Mouse (Mus musculus) heart, embryonic 15.5 days (tissue): ENCODE results near the gene Pdlim4. TPM values are rescaled to one million over a fixed set of nuclear protein-coding genes. Genes with fewer than 3 reads are reported as not detected.
A peak's percentile ranks its signal among the peaks of the same experiment; 100 is the strongest.

Source experiments
- ATAC-seq: fragments of 200-750 bp; cut with Nextera tagmentation; replicated peaks from 2 replicates; pipeline ENCODE4 v1.8.0; 2017; ENCODE audit warnings: low read depth, moderate TSS enrichment; ENCODE audit not compliant: insufficient number of reproducible peaks, insufficient read depth, low FRiP score
- H3K27ac ChIP-seq: fragments of 300-500 bp; sonication (generic); 2 replicates; pipeline ENCODE4 v1.5.1; 2015; ENCODE audit warnings: mild to moderate bottlenecking, inconsistent platforms
- H3K27me3 ChIP-seq: fragments of 300-500 bp; sonication (generic); 2 replicates; pipeline ENCODE4 v1.6.1; 2015; ENCODE audit warnings: inconsistent platforms
- H3K36me3 ChIP-seq: fragments of 300-500 bp; sonication (generic); 2 replicates; pipeline ENCODE4 v1.6.1; 2015; ENCODE audit warnings: mild to moderate bottlenecking, inconsistent platforms
- H3K4me1 ChIP-seq: fragments of 300-500 bp; sonication (generic); replicated peaks from 2 replicates; pipeline ENCODE4 v1.6.1; 2015; ENCODE audit warnings: inconsistent platforms
- H3K4me2 ChIP-seq: fragments of 300-500 bp; sonication (generic); 2 replicates; pipeline ENCODE4 v1.6.1; 2015; ENCODE audit warnings: inconsistent platforms, mild to moderate bottlenecking, moderate library complexity
- H3K4me3 ChIP-seq: fragments of 300-500 bp; sonication (generic); 2 replicates; pipeline ENCODE4 v1.5.1; 2015; ENCODE audit warnings: mild to moderate bottlenecking, inconsistent platforms
- H3K9ac ChIP-seq: fragments of 300-500 bp; sonication (generic); 2 replicates; pipeline ENCODE4 v1.6.1; 2015; ENCODE audit warnings: mild to moderate bottlenecking, inconsistent platforms
- H3K9me3 ChIP-seq: fragments of 300-500 bp; sonication (generic); replicated peaks from 2 replicates; pipeline ENCODE4 v1.6.1; 2016; ENCODE audit warnings: inconsistent platforms
- WGBS: fragments of 180-500 bp; shearing (Covaris S2); methylation state at CpG from one replicate; pipeline ENCODE4 v1.1.7; 2015; ENCODE audit warnings: mixed read lengths; 5-methylcytosine and 5-hydroxymethylcytosine counted together
- polyA plus RNA-seq: library from polyadenylated mRNA; unstranded; fragments of >200 nt; fragmentation: Nextera tagmentation; extraction: Ambion mirVana; gene quantifications from 2 replicates; pipeline ENCODE4 v1.2.1, GENCODE M21; 2015

The Pdlim4 gene
- polyA plus RNA-seq, 1 experiment from 2014 or later: 11.4 TPM

- Histone ChIP-seq H3K9ac (no peak overlapping the region), H3K4me3 (no peak overlapping the region), H3K4me2 (no peak overlapping the region), H3K36me3 (no peaks in the 10 kb centered on the region), H3K27ac (no peak overlapping the region), H3K9me3 (no peaks in the 10 kb centered on the region), H3K27me3 (peaks cover 46% of the 10 kb centered on the region), H3K4me1 (peaks cover 44% of the 10 kb centered on the region)
- no peak for ATAC-seq
- WGBS: 77% methylated on average over 5 of the region's 5 CpGs
Measured at GRCm38 (mm10) chr11:54071726-54072445, 3.1 kb upstream of the Pdlim4 start.

- no peaks in the 10 kb centered on the region for H3K9me3 ChIP-seq
- peak overlapping the region; percentile 83 for H3K4me2 ChIP-seq
- ATAC-seq: no peak
- peaks cover 61% of the 10 kb centered on the region for H3K27me3 ChIP-seq
- peak overlapping the region; percentile 53; the same call in 1 of the 2 replicates for H3K9ac ChIP-seq
- H3K4me3 ChIP-seq: peak overlapping the region; percentile 54
- H3K4me1 ChIP-seq: peaks cover 70% of the 10 kb centered on the region
- H3K27ac ChIP-seq: no peak overlapping the region
- no peaks in the 10 kb centered on the region for H3K36me3 ChIP-seq
- 35% methylated on average over 4 of the region's 4 CpGs for WGBS
Measured at GRCm38 (mm10) chr11:54067996-54068519, 756 bp downstream of the Pdlim4 start.

DNA sequence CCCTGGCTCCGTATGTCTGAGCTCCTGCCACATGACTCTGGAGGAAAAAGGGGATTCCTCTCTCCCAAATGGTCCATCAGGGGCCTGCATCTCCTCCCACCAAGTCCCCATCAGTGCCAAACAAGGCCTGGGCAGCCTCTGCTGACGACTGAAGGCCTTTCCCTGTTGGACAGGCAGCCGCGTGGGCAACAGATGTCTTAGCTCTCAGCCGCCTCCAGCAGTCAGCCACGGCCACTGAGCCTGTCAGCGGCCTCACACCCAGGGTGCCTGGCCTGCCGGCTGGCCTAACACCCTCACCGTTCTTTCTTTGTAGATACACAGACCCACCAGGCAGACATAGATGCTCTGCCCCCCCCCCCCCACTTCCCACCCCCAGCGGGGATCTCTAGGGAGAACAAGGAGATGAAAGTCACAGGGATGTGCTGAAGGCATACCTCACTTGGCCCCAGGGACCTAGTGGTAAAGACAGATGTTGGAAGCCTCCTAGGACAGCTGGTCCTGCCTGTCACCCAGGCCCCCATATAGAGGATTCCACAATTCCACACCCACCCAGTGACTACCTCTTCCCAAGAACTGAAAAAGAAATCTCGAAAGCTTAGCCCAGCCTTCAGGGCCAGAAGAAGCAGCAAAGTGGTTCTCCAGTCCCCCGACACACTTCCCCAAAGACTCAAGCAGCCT is 1.4 kb downstream of the Pdlim4 start:
- Histone ChIP-seq H3K9me3 (no peaks in the 10 kb centered on the region), H3K4me2 (peak overlapping the region; percentile 83), H3K4me3 (peak overlapping the region; percentile 54; the same call in 1 of the 2 replicates), H3K4me1 (peaks cover 70% of the 10 kb centered on the region), H3K27ac (no peak overlapping the region), H3K36me3 (no peaks in the 10 kb centered on the region), H3K27me3 (peaks cover 61% of the 10 kb centered on the region), H3K9ac (0 out of 2 replicates have a peak overlapping the region, but pooled peaks have one; percentile 0)
- 37% methylated on average over 12 of the region's 12 CpGs for WGBS
- no peak for ATAC-seq

DNA sequence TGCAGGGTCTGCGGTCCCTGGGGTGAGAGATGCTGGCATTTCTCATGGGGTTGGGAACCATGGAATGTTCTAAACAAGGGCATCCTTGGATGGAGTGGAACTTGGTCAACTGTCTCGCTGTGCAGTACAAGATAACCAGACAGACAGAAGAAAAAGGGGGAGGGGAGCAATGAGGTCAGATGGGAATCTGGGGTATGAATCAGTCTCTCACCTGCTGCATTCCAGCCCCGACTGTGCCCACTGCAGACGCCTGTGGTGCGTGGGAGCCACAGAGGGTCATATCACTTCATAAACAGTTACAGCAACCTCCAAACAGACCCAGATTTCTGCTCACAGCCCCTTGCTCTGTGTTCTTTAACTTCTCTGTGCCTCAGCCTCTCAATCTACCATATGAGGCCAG is 2.4 kb downstream of the Pdlim4 start:
- H3K4me1 ChIP-seq: peaks cover 69% of the 10 kb centered on the region
- no peak for ATAC-seq
- H3K27me3 ChIP-seq: peaks cover 61% of the 10 kb centered on the region
- H3K4me2 ChIP-seq: peak overlapping the region; percentile 83; the same call in 1 of the 2 replicates
- H3K9ac ChIP-seq: no peak overlapping the region
- no peak overlapping the region for H3K4me3 ChIP-seq
- H3K36me3 ChIP-seq: no peaks in the 10 kb centered on the region
- WGBS: 68% methylated on average over 5 of the region's 5 CpGs
- H3K27ac ChIP-seq: no peak overlapping the region
- no peaks in the 10 kb centered on the region for H3K9me3 ChIP-seq

- no peak overlapping the region for H3K27ac ChIP-seq
- no peaks in the 10 kb centered on the region for H3K36me3 ChIP-seq
- H3K9ac ChIP-seq: no peak overlapping the region
- H3K4me2 ChIP-seq: no peak overlapping the region
- ATAC-seq: no peak
- peaks cover 59% of the 10 kb centered on the region for H3K27me3 ChIP-seq
- 75% methylated on average over 4 of the region's 4 CpGs for WGBS
- no peak overlapping the region for H3K4me3 ChIP-seq
- H3K4me1 ChIP-seq: peaks cover 70% of the 10 kb centered on the region
- no peaks in the 10 kb centered on the region for H3K9me3 ChIP-seq
Measured at GRCm38 (mm10) chr11:54065915-54066178, 3.0 kb downstream of the Pdlim4 start.

DNA sequence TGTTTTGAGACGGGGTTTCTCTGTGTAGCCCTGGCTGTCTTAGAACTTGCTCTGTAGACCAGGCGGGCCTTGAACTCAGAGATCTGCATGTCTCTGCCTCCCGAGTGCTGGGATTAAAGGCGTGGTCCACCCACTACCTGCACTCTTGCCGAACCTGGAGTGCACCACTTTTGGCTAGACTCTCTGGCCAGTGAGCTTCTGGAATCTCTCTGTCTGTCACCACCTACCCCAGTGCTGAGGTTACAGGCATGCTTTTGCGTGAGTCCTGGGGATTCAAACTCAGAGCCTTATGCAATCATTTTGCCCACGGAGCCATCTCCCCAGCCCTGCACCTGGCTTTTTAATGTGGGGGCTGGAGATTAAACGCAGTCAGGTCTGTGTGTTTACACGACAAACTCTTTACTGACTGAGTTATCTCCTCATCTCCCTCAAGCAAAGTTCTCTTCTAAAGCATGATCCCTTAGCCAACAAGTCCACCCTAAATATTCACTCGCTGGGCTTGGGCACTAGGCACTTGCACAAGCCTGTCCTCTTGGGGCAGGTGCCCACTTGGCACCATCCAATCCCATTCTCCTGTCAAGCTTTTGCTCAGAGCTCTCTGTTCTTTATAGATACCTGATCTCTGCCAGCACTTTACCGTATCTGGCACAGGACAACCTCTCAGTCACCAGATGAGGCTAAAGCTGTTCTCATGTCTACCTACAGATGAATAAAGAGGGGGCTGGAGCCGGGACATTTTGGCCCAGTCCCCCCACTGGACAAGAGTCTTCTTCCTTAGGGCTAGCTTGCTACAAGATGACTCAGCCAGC is 3.5 kb downstream of the Pdlim4 start:
- Histone ChIP-seq H3K27ac (no peak overlapping the region), H3K4me1 (peaks cover 75% of the 10 kb centered on the region), H3K36me3 (no peaks in the 10 kb centered on the region), H3K9me3 (no peaks in the 10 kb centered on the region), H3K4me3 (no peak overlapping the region), H3K27me3 (peaks cover 54% of the 10 kb centered on the region), H3K9ac (no peak overlapping the region), H3K4me2 (no peak overlapping the region)
- no peak for ATAC-seq
- WGBS: 73% methylated on average over 12 of the region's 12 CpGs

DNA sequence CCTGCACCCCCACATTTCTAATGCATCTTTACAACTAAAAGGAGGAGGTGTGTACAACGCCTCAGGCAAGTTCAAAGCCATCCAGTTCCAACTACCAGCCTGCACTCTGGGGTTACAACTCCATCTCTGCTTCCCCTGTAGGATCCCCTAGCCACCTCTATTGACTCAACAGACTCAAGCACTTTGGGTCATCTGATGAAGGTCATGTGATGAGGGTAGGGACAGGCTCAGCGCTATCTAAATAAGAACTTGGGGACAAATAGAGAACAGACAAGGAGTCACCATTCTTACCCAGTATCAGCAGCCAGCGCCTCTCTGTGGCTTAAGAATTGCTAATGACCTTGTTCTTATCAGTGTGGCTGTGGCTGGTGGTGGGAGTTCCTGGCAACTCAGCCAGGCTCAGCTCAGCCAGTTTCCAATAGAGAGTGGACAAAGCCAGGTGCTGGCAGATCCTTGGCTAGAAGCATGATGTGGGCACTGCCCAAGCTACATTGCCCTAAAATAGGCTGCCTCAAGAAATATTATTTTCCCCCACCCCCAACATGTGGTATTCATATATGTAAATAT is 4.3 kb downstream of the Pdlim4 start:
- Histone ChIP-seq H3K27me3 (peaks cover 51% of the 10 kb centered on the region), H3K9me3 (no peaks in the 10 kb centered on the region), H3K4me2 (no peak overlapping the region), H3K36me3 (no peaks in the 10 kb centered on the region), H3K9ac (no peak overlapping the region), H3K4me1 (peaks cover 83% of the 10 kb centered on the region), H3K27ac (peak overlapping the region; percentile 23; the same call in 1 of the 2 replicates), H3K4me3 (no peak overlapping the region)
- ATAC-seq: no peak
- 48% methylated on average over 3 of the region's 3 CpGs for WGBS

DNA sequence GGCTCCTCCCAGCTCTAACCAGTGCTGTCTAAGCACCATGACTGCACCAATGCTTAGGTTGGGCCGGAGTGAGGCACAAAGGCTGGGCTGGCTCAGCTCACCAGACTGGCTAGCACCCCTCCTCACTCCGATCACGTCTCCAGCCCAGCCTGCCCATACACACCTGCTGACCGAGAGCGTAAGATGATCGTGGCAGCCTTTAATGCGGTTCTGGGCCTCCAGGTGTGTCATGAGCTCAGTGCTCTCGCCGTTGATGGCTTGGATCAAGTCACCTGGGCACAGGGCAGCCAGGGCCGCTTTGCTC is 5.4 kb downstream of the Pdlim4 start:
- H3K9me3 ChIP-seq: no peaks in the 10 kb centered on the region
- H3K36me3 ChIP-seq: no peaks in the 10 kb centered on the region
- no peak overlapping the region for H3K27ac ChIP-seq
- no peak overlapping the region for H3K4me3 ChIP-seq
- H3K4me1 ChIP-seq: peaks cover 86% of the 10 kb centered on the region
- H3K27me3 ChIP-seq: peaks cover 47% of the 10 kb centered on the region
- no peak overlapping the region for H3K9ac ChIP-seq
- 87% methylated on average over 10 of the region's 10 CpGs for WGBS
- H3K4me2 ChIP-seq: no peak overlapping the region
- ATAC-seq: no peak

DNA sequence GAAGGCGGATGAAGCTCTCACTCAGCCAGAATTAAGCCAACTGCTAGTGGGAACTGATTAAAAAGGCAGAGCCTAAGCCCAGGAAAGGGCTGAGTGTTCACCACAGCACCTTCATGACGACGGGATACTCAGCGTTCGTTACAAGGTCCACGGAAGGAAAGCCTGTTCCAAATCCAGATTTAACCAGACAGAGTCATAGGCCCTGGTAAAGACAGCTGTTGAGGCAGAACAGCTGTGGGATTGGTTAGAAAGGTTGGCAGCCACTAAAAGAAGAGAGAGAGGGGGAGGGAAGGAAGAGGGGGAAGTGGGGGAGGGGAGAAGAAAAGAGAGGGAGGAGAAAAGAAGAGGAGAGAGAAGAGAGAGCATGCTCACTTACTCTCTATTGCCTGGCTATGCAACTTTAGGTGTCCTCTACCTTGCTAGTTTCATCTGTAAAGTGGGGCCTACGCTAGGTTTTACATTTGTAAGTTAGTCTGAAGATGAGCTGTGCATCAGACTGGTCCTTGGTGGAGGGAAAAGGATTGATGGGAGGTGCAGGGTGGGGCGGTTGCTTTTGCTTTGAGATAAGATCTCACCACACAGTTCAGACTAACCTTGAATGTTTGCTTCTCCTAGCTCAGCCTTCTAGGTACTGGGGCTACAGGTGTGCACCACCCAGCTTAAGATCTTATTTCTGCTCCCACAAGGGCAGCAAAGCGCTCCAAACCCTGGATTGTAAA is 5.9 kb downstream of the Pdlim4 start:
- H3K27me3 ChIP-seq: peaks cover 43% of the 10 kb centered on the region
- 66% methylated on average over 9 of the region's 9 CpGs for WGBS
- no peak overlapping the region for H3K4me2 ChIP-seq
- no peak overlapping the region for H3K4me3 ChIP-seq
- peaks cover 86% of the 10 kb centered on the region for H3K4me1 ChIP-seq
- ATAC-seq: no peak
- H3K9me3 ChIP-seq: no peaks in the 10 kb centered on the region
- no peaks in the 10 kb centered on the region for H3K36me3 ChIP-seq
- peak overlapping the region; percentile 58 for H3K27ac ChIP-seq
- no peak overlapping the region for H3K9ac ChIP-seq

GRCm38 (mm10) chr11:54062086-54062752 is 6.6 kb downstream of the Pdlim4 start:
- 60% methylated on average over 12 of the region's 12 CpGs for WGBS
- no peak overlapping the region for H3K9ac ChIP-seq
- no peak for ATAC-seq
- no peak overlapping the region for H3K4me3 ChIP-seq
- peak overlapping the region; percentile 58 for H3K27ac ChIP-seq
- H3K4me1 ChIP-seq: peaks cover 79% of the 10 kb centered on the region
- no peaks in the 10 kb centered on the region for H3K9me3 ChIP-seq
- H3K36me3 ChIP-seq: no peaks in the 10 kb centered on the region
- H3K4me2 ChIP-seq: no peak overlapping the region
- peaks cover 36% of the 10 kb centered on the region for H3K27me3 ChIP-seq
